ENCODE assay signal across 9 mouse cellular contexts in the genomic region with DNA sequence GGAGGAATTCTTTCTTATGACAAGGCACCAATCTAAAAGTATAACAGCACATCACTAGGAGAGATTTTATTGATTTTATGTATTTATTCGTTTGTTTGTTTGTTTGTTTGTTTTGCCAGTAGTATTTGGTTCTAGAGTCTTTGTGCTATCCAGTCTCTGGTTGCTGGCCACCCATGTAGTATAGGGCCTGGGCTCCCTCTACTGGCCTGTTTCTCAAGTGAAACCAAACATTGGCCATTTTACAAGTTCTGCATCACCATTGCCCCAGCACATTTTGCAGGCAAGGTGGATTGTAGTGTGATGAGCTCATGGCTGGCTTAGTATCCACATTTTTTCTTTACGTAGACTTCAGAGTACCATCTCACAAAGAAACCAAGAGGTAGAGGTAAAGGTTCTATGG.
DNase-seq lines count a peak whose midpoint lies in the region; ATAC-seq and TF ChIP-seq lines count a peak whose summit lies in the region.
"Had no signal": no experiment of that assay in that cellular context is flagged by ENCODE, and none has a peak within 500 bp of the region (broad histone marks: within the 10 kb centered on the region; RNA-seq: fewer than 3 reads in every experiment).

No protein-coding gene starts in this region.

- H3K4me1 ChIP-seq in cerebellum, adult 2 months (ENCODE audit: control insufficient read depth, insufficient read depth, low read length), result no peaks in the 10 kb centered on the region
- no peaks in the 10 kb centered on the region for H3K4me1 ChIP-seq in limb, embryonic 11.5 days (ENCODE audit: control insufficient read depth, insufficient read depth, low read length)
- H3K4me1 ChIP-seq: embryonic facial prominence, embryonic 13.5 days had no signal

- H3K36me3 ChIP-seq in limb, embryonic 11.5 days (ENCODE audit: control insufficient read depth, insufficient read depth, low read length), result no peaks in the 10 kb centered on the region
- H3K36me3 ChIP-seq: embryonic facial prominence, embryonic 13.5 days had no signal

- H3K27me3 ChIP-seq in cerebellum, adult 2 months (ENCODE audit: control insufficient read depth, insufficient read depth, low read length), result no peaks in the 10 kb centered on the region
- no peaks in the 10 kb centered on the region for H3K27me3 ChIP-seq in limb, embryonic 11.5 days (ENCODE audit: control insufficient read depth, insufficient read depth, low read length)
- H3K27me3 ChIP-seq: embryonic facial prominence, embryonic 13.5 days had no signal

- DNase-seq in cerebellum, adult 8-10 months, result peak; percentile 1
- DNase-seq in cerebellum, adult 2 months, result no peak
- peak; percentile 2 for DNase-seq in lung, postnatal 10 days
- no peak for DNase-seq in lung, adult 18-20 months
- DNase-seq in forelimb bud, embryonic 11.5 days (ENCODE audit: low read depth, low spot score), result peak; percentile 11
- peak; percentile 29 for DNase-seq in limb, embryonic 11.5 days (ENCODE audit: low spot score)
- DNase-seq in gastrocnemius, adult 8-10 months (ENCODE audit: low spot score in 2 of 2), result no peak

- no peak overlapping the region for H3K4me2 ChIP-seq in limb, embryonic 11.5 days (ENCODE audit: low read depth, severe bottlenecking)
- H3K4me2 ChIP-seq: embryonic facial prominence, embryonic 13.5 days had no signal

- H3K9ac ChIP-seq in limb, embryonic 11.5 days (ENCODE audit: low read length), result no peak overlapping the region
- H3K9ac ChIP-seq: embryonic facial prominence, embryonic 13.5 days had no signal

- WGBS in cerebellum, adult 2 months, result 45% methylated on average over 2 of the region's 2 CpGs
- 60% methylated on average over 2 of the region's 2 CpGs for WGBS in limb, embryonic 11.5 days

- no peaks in the 10 kb centered on the region for H3K9me3 ChIP-seq in limb, embryonic 11.5 days (ENCODE audit: control insufficient read depth, low read length)
- H3K9me3 ChIP-seq: embryonic facial prominence, embryonic 13.5 days had no signal

- no peak overlapping the region for H3K27ac ChIP-seq in cerebellum, adult 2 months (ENCODE audit: insufficient read depth, low read length)
- no peak overlapping the region for H3K27ac ChIP-seq in limb, embryonic 11.5 days (replicated peaks; ENCODE audit: low read depth, low read length)
- H3K27ac ChIP-seq: embryonic facial prominence, embryonic 13.5 days had no signal

- ATAC-seq in limb, embryonic 11.5 days (ENCODE audit: insufficient number of reproducible peaks, low FRiP score, low TSS enrichment, low read depth), result no peak
- no peak for ATAC-seq in erythroblast, adult 5-6 weeks (replicated peaks; ENCODE audit: low FRiP score, poor library complexity, severe bottlenecking)

- no peak for TF ChIP-seq CTCF in cerebellum, adult 2 months (IDR thresholded peaks at IDR 0.05; ENCODE audit: borderline replicate concordance, insufficient read depth, low read depth, low read length)

- H3K4me3 ChIP-seq in cerebellum, adult 2 months (replicated peaks; ENCODE audit: insufficient read depth, low read depth, low read length), result no peak overlapping the region
- H3K4me3 ChIP-seq in limb, embryonic 11.5 days (ENCODE audit: low read depth, low read length), result no peak overlapping the region
- H3K4me3 ChIP-seq: embryonic facial prominence, embryonic 13.5 days had no signal

- no peak for TF ChIP-seq POLR2A in cerebellum, adult 2 months (IDR thresholded peaks at IDR 0.05; ENCODE audit: borderline replicate concordance, insufficient read depth, low read length)

Comparison
In these comparisons a context has a peak if more than half of its experiments do, and no peak if none do; other contexts are left out.
1. DNase-seq: peak in cerebellum, adult 8-10 months (single experiment), lung, postnatal 10 days (single experiment), forelimb bud, embryonic 11.5 days (single experiment) and limb, embryonic 11.5 days (single experiment); none in cerebellum, adult 2 months (0 of 2), lung, adult 18-20 months (0 of 2) and gastrocnemius, adult 8-10 months (0 of 2).